Mouse (Mus musculus) lung, postnatal 0 days (tissue): ENCODE measurements around the gene Erc2.

Experiments
- CTCF ChIP-seq: IDR thresholded peaks from 2 replicates; pipeline ENCODE4 v1.5.1; 2016; ENCODE audit warnings: antibody characterized with exemption, mild to moderate bottlenecking
- EP300 ChIP-seq: IDR thresholded peaks from 2 replicates; pipeline ENCODE4 v1.6.1; 2016; ENCODE audit warnings: antibody characterized with exemption, mild to moderate bottlenecking, control low read depth

- TF ChIP-seq CTCF (no peak), EP300 (no peak)
Observed at GRCm38 (mm10) chr14:27823897-27824296, 201.7 kb downstream of the Erc2 start.
